Mouse (Mus musculus): ENCODE data around the gene Foxc2.

DNA sequence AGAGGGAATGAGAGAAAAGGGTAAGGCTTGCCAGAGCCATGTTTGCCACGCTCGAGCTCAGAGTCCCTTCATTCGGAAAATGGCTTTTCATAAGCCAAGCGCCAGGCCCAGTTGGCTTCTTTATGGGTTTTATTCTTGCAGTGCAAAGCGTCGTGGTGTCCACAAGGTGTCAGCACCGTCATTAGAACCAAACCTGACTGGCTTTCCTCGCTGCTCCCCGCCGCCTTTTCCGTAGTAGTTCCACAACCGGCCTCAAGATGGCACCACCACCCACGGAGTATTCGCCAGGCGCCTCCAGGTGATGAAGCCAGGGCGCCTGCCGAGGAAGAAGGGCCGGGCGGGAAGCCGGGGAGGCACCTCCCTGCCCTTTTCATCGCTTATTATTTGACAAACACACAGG, 2.7 kb upstream of the Foxc2 start:
- TF ChIP-seq CTCF (IDR thresholded peaks at IDR 0.05; ENCODE audit: low read depth) (peak; percentile 98), EP300 (IDR thresholded peaks at IDR 0.05; ENCODE audit: low read depth) (no peak)
